Mouse (Mus musculus): ENCODE data around the gene Dock10. TPM values are rescaled to one million over a fixed set of nuclear protein-coding genes. Genes with fewer than 3 reads are reported as not detected.

Gene Dock10
- polyA plus RNA-seq, 1 experiment: 3.4 TPM

DNA sequence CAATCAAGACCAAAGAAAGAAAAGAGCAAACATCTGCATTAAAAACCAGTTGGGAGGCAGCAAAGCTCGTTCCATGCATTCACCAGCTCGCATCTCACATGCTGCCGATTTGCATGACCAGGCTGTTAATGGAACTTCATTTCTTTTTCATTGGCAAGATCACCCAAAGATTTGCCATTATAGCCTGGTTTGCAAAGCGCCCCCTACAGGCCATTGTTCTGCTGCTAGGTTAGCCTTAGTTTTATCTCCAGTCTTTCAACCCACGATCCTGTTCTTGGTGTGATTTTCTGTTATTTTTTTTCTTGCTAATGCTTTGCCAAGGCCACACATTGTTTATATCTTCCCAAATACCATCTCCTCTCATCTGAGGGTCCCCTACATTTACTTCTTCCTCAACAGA is 236.1 kb downstream of the Dock10 start:
- no peaks in the 10 kb centered on the region for H3K4me1 ChIP-seq (ENCODE audit: control insufficient read depth, insufficient read depth, insufficient read length, low read length)
- no peak overlapping the region for H3K27ac ChIP-seq (replicated peaks; ENCODE audit: low read depth, low read length)
- no peak overlapping the region for H3K4me3 ChIP-seq (ENCODE audit: insufficient read depth, low read depth, low read length)

DNA sequence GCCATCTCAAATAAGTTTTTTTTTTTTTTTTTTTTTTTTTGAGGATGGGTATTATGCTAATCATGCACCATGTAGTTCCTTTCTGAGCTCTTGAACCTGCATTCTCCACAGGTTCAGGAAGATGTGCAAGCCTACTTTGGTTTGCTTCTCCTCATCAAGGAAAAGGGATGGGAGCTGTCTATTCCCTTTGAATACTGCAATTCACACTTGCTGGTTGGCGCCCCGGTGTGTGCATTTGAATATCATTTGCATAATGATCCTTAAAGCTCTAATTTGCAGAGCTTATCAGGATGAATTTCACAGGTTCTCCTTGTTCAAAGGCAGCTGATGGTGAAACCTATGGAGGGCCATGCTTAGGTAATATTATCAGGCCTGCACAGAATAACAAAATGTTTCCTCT is 237.9 kb downstream of the Dock10 start:
- no peak overlapping the region for H3K27ac ChIP-seq (replicated peaks; ENCODE audit: low read depth, low read length)

DNA sequence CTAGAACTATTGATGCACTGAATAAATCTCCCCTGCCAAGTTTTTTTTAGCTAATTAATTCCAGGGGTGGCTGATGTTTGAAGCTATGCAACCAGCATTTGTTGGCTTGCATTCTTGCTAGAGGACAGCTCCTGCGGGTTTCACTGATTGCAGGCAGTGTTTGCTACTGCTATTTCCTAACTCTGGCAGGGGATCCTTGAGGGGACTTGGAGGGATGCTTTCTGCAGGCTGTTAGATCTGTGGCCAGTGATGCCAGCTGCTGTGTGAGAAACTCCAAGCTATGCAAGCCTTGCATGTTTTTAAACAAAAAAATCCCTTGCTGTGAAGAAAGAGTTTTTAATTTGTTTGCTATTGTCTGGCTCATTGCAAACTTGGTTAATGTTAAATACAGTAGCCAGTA is 238.4 kb downstream of the Dock10 start:
- Histone ChIP-seq H3K4me3 (ENCODE audit: insufficient read depth, low read depth, low read length) (no peak overlapping the region), H3K27ac (replicated peaks; ENCODE audit: low read depth, low read length) (no peak overlapping the region), H3K4me1 (ENCODE audit: control insufficient read depth, insufficient read depth, insufficient read length, low read length) (no peaks in the 10 kb centered on the region)

More for the DNA sequence above, 237.9 kb downstream of the Dock10 start:
- Histone ChIP-seq H3K4me1 (ENCODE audit: control insufficient read depth, insufficient read depth, insufficient read length, low read length) (no peaks in the 10 kb centered on the region), H3K4me3 (ENCODE audit: insufficient read depth, low read depth, low read length) (no peak overlapping the region)

DNA sequence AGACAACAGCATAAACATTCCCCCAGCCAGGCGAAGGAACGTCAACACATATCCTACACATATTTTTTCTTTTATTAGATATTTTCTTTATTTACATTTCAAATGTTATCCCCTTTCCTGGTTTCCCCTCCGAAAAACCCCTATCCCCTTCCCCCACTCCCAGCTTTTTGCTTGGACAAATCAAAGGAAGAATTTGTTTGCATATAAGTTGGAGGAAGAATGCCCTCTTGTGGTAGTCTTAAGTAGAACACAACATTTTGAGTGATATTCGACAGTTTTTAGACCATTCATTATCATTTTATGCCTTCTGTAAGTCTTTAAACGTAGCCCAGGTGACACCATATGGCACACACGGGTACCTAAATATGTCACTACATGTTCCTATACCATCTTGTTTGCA is 242.5 kb downstream of the Dock10 start:
- no peak overlapping the region for H3K4me3 ChIP-seq (ENCODE audit: insufficient read depth, low read depth, low read length)
- no peak overlapping the region for H3K27ac ChIP-seq (replicated peaks; ENCODE audit: low read depth, low read length)

DNA sequence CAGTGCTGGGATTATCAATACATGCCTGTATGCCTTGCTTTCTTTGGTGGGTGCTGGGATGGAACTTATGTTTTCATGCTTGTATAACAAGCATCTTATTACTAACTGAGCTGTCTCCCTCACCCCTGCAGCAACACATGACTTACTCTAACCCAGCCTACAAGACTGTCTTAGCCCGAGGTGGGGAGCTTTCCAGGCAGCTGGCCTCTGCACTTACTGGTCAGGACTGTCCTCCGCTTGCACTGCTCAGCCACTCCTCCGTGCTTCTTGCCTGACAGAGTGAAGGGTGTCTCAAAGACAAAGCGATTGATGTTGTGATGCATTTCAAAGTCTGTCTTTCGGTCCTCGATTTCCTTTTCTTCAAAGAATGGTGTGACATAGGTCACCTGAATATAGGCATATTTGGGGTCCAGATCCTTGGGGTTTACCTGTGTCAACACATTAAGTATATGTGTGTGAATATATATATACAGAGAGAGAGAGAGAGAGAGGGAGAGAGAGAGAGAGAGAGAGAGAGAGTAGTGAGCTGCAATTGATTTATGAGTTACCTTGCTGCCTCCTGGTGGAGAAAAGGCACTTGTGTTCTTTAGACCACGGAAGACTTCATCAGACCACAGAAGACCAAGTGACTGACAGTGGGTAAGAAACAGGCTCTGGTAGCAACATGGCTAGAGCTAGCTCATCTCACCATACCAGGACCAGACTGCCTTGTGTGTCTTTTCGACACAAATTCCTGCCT is 245.9 kb downstream of the Dock10 start:
- no peaks in the 10 kb centered on the region for H3K4me1 ChIP-seq (ENCODE audit: control insufficient read depth, insufficient read depth, insufficient read length, low read length)
- no peak overlapping the region for H3K27ac ChIP-seq (replicated peaks; ENCODE audit: low read depth, low read length)
- no peak overlapping the region for H3K4me3 ChIP-seq (ENCODE audit: insufficient read depth, low read depth, low read length)

More for the DNA sequence above, 242.5 kb downstream of the Dock10 start:
- no peaks in the 10 kb centered on the region for H3K4me1 ChIP-seq (ENCODE audit: control insufficient read depth, insufficient read depth, insufficient read length, low read length)

DNA sequence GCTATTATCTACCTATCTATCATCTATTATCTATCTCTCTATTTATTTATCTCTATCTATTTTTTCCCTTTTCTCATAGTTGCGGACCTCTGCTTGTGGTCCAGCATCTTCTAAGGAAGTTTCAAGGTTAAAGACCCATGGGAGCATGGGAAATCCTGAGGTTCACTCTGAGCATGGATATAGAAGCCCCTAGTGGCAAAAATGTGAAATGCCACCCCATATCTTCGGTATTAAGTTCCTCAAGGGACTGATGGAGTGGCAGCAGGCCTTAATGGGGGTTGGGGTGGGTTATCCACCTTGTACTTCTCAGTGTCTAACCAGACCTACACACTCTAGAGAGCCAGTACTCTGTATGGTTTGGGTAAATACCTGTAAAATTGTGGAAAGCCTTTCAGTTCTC is 253.6 kb downstream of the Dock10 start:
- no peak overlapping the region for H3K27ac ChIP-seq (replicated peaks; ENCODE audit: low read depth, low read length)
- no peak overlapping the region for H3K4me3 ChIP-seq (ENCODE audit: insufficient read depth, low read depth, low read length)
- no peaks in the 10 kb centered on the region for H3K4me1 ChIP-seq (ENCODE audit: control insufficient read depth, insufficient read depth, insufficient read length, low read length)

DNA sequence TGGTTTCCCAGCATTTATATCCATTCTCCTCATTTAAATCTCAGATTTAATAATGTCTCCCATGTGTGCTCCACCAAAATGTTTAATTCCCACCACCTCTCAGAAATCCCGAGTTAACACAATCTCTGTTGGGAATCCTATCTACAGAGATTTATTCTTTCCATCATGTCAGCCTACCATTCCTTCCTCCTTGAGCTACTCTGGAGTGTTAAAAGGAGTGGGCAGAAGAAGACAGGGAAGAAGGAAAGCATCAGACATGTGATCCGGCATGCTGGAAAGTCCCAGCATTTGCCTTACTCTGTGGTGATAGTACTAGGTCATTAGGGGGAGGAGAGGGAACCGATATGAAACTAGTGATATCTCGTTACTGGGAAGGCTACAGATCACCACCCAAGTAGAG is 254.2 kb downstream of the Dock10 start:
- H3K27ac ChIP-seq (replicated peaks; ENCODE audit: low read depth, low read length): no peak overlapping the region
- H3K4me3 ChIP-seq (ENCODE audit: insufficient read depth, low read depth, low read length): no peak overlapping the region
- H3K4me1 ChIP-seq (ENCODE audit: control insufficient read depth, insufficient read depth, insufficient read length, low read length): no peaks in the 10 kb centered on the region

DNA sequence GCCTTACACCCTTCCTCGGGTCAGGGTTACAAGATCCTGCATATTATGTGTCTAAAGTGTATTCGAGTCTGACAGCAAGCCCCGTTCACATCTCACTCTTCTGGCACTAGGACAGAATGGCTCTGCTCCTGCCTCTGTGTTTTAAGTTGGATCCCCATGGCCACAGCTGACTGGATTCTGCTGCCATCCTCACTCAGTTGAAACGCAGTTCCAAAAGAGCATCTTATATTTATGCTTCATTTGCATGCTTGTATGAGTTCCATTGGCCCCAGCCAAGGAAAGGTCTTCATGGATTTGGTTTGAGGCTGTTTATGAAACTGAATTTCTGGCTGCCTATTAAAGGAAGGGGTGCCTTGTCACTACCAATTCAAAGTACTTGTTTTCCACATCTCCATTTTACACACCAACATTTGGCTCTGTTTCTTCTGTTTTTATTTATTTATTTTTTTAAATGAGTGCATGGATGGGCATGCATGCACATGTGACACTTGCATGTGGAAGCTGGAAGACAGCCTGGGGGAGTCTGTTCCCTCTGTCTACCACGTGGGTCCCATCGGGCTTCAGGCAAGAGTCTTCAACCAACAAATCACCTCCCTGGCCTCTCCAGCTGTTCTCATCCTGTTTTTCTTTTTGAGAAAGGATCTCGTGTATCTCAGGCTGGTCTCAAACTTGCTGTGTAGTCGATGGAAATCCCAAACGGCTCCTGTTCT is 255.7 kb downstream of the Dock10 start:
- Histone ChIP-seq H3K27ac (replicated peaks; ENCODE audit: low read depth, low read length) (no peak overlapping the region), H3K4me1 (ENCODE audit: control insufficient read depth, insufficient read depth, insufficient read length, low read length) (no peaks in the 10 kb centered on the region), H3K4me3 (ENCODE audit: insufficient read depth, low read depth, low read length) (no peak overlapping the region)

DNA sequence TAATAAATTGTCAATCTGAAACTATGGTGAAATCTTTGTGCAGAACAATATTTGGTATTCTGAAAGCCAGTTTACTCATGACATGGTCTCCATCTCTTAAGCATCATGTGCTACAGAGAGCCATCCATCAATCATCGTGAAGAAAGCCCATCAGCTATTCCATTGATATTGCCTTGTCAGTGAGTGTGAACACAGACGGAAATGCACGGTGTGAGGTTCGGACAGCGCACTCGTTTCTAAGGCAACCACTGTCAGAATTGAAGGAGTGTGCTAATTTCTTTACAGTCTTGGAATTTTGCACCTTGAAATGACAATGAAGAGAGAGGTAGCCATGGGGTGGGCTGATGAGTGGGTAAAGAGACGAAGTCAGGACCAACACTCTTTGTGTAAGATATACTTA is 259.1 kb downstream of the Dock10 start:
- H3K4me3 ChIP-seq (ENCODE audit: insufficient read depth, low read depth, low read length): no peak overlapping the region
- no peaks in the 10 kb centered on the region for H3K4me1 ChIP-seq (ENCODE audit: control insufficient read depth, insufficient read depth, insufficient read length, low read length)

DNA sequence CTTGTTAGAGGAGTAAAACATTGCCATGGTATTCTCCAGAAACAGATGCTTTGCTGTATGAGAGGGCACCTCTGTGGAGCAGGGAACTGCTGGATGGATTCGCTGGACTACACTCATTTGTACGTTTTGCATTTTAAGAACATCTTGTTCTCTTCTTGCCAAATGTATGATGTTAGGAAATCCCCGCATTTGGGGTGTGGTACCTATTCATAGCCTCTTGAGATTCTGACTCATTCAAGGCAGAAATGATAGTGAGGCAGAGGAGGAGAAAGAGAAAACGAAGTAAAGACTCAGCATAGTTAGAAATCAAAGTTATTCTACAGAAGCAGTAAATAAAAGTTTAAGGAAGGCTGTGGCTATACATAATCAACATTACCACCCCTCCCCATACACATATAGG is 262.0 kb downstream of the Dock10 start:
- Histone ChIP-seq H3K4me3 (ENCODE audit: insufficient read depth, low read depth, low read length) (no peak overlapping the region), H3K4me1 (ENCODE audit: control insufficient read depth, insufficient read depth, insufficient read length, low read length) (no peaks in the 10 kb centered on the region), H3K27ac (replicated peaks; ENCODE audit: low read depth, low read length) (no peak overlapping the region)

More for the DNA sequence above, 259.1 kb downstream of the Dock10 start:
- H3K27ac ChIP-seq (replicated peaks; ENCODE audit: low read depth, low read length): no peak overlapping the region

DNA sequence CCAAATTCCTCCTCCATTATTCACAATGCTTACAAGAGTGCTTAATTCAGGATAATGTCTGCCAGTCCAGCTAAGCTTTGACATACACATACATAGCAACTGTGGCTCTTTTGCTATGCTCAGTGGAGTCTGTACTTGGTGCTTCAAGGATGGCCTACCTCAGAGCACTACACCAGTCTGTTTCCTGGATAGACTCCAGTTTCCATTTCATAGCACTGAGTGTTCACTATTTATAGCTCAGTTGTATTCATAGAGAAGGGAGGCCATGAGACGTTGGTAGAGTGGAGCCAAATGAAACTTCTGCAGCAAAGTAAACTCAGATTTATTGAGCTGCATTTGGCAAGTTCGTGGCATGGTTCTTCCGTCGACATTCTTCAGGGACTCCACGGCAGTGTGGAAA is 274.9 kb downstream of the Dock10 start:
- Histone ChIP-seq H3K4me3 (ENCODE audit: insufficient read depth, low read depth, low read length) (no peak overlapping the region), H3K4me1 (ENCODE audit: control insufficient read depth, insufficient read depth, insufficient read length, low read length) (no peaks in the 10 kb centered on the region), H3K27ac (replicated peaks; ENCODE audit: low read depth, low read length) (no peak overlapping the region)

DNA sequence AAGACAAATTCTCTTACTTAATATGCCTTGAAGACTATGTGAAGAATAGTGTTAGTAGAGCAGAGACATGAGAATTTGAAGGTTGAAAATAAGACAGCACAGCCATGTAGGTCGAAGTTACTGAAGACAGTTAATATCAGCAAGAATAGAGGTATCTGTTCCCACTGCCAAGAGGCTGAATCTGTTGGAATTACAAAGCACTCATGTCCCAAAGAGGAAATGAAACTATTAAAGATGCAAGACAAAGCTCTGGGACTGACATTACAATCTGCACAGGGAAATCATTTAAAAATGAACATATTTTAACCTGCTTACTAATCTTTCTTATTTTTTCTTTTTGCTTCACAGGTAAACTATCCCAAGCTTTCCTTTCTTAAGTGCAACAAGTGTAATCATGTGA is 283.4 kb downstream of the Dock10 start:
- no peak overlapping the region for H3K27ac ChIP-seq (replicated peaks; ENCODE audit: low read depth, low read length)
- H3K4me3 ChIP-seq (ENCODE audit: insufficient read depth, low read depth, low read length): no peak overlapping the region
- H3K4me1 ChIP-seq (ENCODE audit: control insufficient read depth, insufficient read depth, insufficient read length, low read length): no peaks in the 10 kb centered on the region

DNA sequence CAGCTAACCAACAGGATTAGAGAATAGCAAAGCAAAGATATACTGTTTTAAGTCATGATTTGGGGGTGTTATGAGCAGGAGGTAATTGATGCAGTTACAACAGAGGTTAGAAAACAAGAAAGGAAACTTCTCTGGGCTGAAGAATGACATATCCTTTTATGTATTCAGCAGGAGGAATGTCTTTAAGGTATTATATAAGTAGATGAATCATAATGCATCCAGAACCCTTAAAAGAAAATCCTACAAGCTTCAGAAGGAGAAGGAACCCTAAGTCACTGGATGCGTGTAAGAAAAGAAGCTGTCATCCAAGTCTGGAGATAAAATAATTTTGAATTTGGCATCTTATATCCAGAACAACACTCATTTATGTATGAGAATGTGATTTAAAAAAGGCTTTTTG is 285.9 kb downstream of the Dock10 start:
- H3K4me3 ChIP-seq (ENCODE audit: insufficient read depth, low read depth, low read length): no peak overlapping the region

DNA sequence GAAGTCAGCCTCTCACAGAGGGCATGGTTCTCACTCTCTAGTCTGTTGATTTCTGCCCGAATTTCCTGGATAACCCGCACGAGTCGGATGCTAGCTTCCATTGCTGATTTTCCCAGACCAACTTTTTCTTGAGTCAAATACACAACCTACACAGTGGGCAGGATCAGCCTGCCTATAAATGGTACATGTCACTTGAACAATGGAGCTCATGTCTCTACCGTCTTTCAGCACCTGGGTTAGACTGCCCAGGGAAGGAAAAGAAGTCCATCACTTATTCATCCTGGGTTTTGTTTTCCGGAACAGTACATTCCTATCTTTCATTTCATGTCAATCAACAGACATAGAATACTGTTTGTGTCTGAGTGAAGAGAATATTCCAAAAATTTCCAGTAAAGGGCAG is 297.0 kb downstream of the Dock10 start, which contains the start of gene Gm45261:
Gene Gm45261 (minus strand): TSS at position 101 of the 400 bp plus-strand sequence.
- Histone ChIP-seq H3K4me1 (ENCODE audit: control insufficient read depth, insufficient read depth, insufficient read length, low read length) (no peaks in the 10 kb centered on the region), H3K4me3 (ENCODE audit: insufficient read depth, low read depth, low read length) (no peak within 1 kb of the TSS), H3K27ac (replicated peaks; ENCODE audit: low read depth, low read length) (no peak within 1 kb of the TSS)

More for the DNA sequence above, 285.9 kb downstream of the Dock10 start:
- H3K4me1 ChIP-seq (ENCODE audit: control insufficient read depth, insufficient read depth, insufficient read length, low read length): no peaks in the 10 kb centered on the region
- H3K27ac ChIP-seq (replicated peaks; ENCODE audit: low read depth, low read length): no peak overlapping the region

DNA sequence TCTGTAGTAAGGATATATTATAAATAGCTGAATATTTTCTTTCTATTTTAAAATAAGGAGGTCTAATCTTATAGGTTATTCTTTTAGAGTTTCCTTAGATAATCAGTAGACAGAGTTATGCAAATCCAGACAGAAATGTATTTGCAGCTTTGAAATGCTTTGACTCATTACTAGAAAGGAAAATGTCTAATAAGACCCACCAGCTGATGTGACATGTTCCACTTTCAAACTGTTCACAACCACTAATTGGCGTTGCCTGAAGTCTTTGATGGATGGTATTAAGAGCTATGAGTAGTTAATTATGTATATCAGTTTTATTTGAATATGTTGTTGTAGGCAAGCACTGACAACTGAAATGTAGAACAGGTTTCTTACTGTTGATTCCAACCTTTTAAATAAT is 298.4 kb downstream of the Dock10 start:
- H3K4me1 ChIP-seq (ENCODE audit: control insufficient read depth, insufficient read depth, insufficient read length, low read length): no peaks in the 10 kb centered on the region
- H3K4me3 ChIP-seq (ENCODE audit: insufficient read depth, low read depth, low read length): no peak overlapping the region
- no peak overlapping the region for H3K27ac ChIP-seq (replicated peaks; ENCODE audit: low read depth, low read length)

DNA sequence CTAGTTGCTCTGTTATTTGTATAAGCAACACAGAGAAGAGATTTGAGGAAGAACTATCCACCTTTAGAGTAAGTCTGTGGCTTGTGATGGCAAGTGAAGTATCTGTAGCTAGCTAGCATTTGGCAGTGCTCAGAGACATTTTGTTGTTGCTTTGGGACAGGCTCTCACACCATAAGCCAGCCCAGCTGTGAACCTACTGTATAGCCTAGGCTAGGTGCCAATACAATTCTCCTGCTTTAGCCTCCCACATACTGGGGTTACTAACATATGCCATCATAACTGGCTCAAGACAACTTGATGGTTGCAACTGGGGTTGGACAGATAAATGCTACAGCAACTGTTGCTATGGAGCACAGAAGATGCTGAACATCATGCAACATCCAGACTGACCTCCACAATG is 298.9 kb downstream of the Dock10 start:
- no peaks in the 10 kb centered on the region for H3K4me1 ChIP-seq (ENCODE audit: control insufficient read depth, insufficient read depth, insufficient read length, low read length)
- no peak overlapping the region for H3K27ac ChIP-seq (replicated peaks; ENCODE audit: low read depth, low read length)

More for the DNA sequence above, 298.9 kb downstream of the Dock10 start:
- no peak overlapping the region for H3K4me3 ChIP-seq (ENCODE audit: insufficient read depth, low read depth, low read length)

All from brown adipose tissue, adult 24 weeks (tissue).